Mouse (Mus musculus) stomach, embryonic 14.5 days (tissue): Measurements from ENCODE around the gene Focad. TPM values are rescaled to one million over a fixed set of nuclear protein-coding genes. Genes with fewer than 3 reads are reported as not detected.

Experiments used
- ATAC-seq: fragments of 200-750 bp; cut with Nextera tagmentation; 2 replicates; pipeline ENCODE4 v1.8.0; 2017; ENCODE audit warnings: low read depth, moderate TSS enrichment; ENCODE audit not compliant: insufficient number of reproducible peaks, insufficient read depth, low FRiP score
- H3K27ac ChIP-seq: fragments of 300-500 bp; sonication (generic); 2 replicates; pipeline ENCODE4 v1.5.1; 2014; ENCODE audit warnings: mild to moderate bottlenecking, low read length, moderate library complexity, mixed read lengths
- H3K27me3 ChIP-seq: fragments of 300-500 bp; sonication (generic); 2 replicates; pipeline ENCODE4 v1.6.1; 2014; ENCODE audit warnings: low read length, control low read depth, mixed read lengths; ENCODE audit not compliant: control insufficient read depth, insufficient read depth
- H3K36me3 ChIP-seq: fragments of 300-500 bp; sonication (generic); 2 replicates; pipeline ENCODE4 v1.6.1; 2014; ENCODE audit warnings: mild to moderate bottlenecking, control low read depth, low read length, moderate library complexity, mixed read lengths; ENCODE audit not compliant: control insufficient read depth, insufficient read depth
- H3K4me1 ChIP-seq: fragments of 300-500 bp; sonication (generic); 2 replicates; pipeline ENCODE4 v1.6.1; 2014; ENCODE audit warnings: low read length, control low read depth, mixed read lengths; ENCODE audit not compliant: control insufficient read depth, insufficient read depth
- H3K4me2 ChIP-seq: fragments of 300-500 bp; sonication (generic); replicated peaks from 2 replicates; pipeline ENCODE4 v1.6.1; 2014; ENCODE audit warnings: low read depth, low read length, control low read depth
- H3K4me3 ChIP-seq: fragments of 300-500 bp; sonication (generic); 2 replicates; pipeline ENCODE4 v1.5.1; 2014; ENCODE audit warnings: low read depth, low read length, control low read depth
- H3K9ac ChIP-seq: fragments of 300-500 bp; sonication (generic); replicated peaks from 2 replicates; pipeline ENCODE4 v1.6.1; 2014; ENCODE audit warnings: low read depth, mild to moderate bottlenecking, control low read depth, low read length, moderate library complexity, mixed read lengths
- H3K9me3 ChIP-seq: fragments of 300-500 bp; sonication (generic); 2 replicates; pipeline ENCODE4 v1.6.1; 2016; ENCODE audit warnings: low read depth, low read length, control low read depth; ENCODE audit not compliant: control insufficient read depth
- WGBS: fragments of 180-500 bp; shearing (Covaris S2); extraction: QIAGEN DNeasy Blood & Tissue Kit; methylation state at CpG from one replicate; pipeline ENCODE4 v1.1.7; 2014; 5-methylcytosine and 5-hydroxymethylcytosine counted together
- polyA plus RNA-seq: library from polyadenylated mRNA; unstranded; fragments of >200 nt; fragmentation: Nextera tagmentation; extraction: Ambion mirVana; gene quantifications from 2 replicates; pipeline ENCODE4 v1.2.1, GENCODE M21; 2014

Gene Focad
- polyA plus RNA-seq, 1 experiment from 2014 or later, result 16.3 TPM

GRCm38 (mm10) chr4:88345938-88346337, 251.5 kb downstream of the Focad start:
- Histone ChIP-seq H3K27me3 (no peaks in the 10 kb centered on the region), H3K27ac (no peak overlapping the region), H3K4me3 (no peak overlapping the region), H3K9me3 (no peaks in the 10 kb centered on the region), H3K4me2 (no peak overlapping the region), H3K9ac (no peak overlapping the region), H3K36me3 (no peaks in the 10 kb centered on the region), H3K4me1 (no peaks in the 10 kb centered on the region)
- WGBS, result 74% methylated on average over 8 of the region's 8 CpGs
- ATAC-seq, result no peak

DNA sequence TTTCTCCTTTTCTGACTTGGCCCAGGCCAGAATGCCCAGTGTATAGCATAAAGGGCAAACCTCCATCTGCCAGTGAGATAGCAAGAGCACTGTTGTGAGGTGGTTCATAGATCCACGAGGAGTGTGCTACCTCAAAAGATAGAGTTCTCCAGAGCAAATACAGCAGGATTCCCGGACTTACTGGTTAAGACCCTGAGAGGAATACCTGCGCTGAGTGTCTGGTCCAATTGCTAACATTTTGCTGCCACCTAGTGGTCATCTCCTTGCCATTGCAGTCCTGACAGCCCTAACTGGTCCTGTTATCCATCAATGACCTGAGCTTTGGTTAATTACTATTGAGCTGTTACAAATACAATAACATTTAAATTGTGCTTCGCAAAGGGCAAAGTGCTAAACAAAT, 256.5 kb downstream of the Focad start:
- H3K27me3 ChIP-seq, result no peaks in the 10 kb centered on the region
- ATAC-seq, result 0 out of 2 replicates have a peak, but pooled peaks have one; percentile 56

DNA sequence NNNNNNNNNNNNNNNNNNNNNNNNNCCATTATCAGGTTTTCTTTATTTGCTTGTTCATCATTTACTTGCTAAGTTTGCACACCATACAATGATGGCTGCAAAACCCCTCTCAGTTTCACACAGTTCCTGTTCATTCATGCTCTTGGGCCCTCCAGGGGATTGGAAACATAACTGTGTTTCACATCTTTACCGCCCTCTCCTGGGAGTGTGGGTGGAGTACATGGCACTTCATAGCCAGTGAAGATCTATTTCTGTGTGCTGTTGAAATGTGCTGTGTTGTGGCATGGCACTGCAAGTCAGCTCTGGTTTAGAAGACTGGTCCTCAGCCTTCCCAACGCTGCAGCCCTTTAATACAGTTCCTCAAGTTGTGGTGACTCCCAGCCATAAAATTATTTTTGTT, 262.2 kb downstream of the Focad start:
- Histone ChIP-seq H3K4me1 (no peaks in the 10 kb centered on the region), H3K4me3 (no peak overlapping the region), H3K27me3 (no peaks in the 10 kb centered on the region), H3K27ac (no peak overlapping the region), H3K36me3 (no peaks in the 10 kb centered on the region), H3K4me2 (no peak overlapping the region), H3K9me3 (no peaks in the 10 kb centered on the region), H3K9ac (no peak overlapping the region)
- ATAC-seq, result no peak
- 71% methylated on average over 2 of the region's 2 CpGs for WGBS

More for the DNA sequence above, 256.5 kb downstream of the Focad start:
- WGBS, result 3% methylated on average over 4 of the region's 4 CpGs
- Histone ChIP-seq H3K4me1 (no peaks in the 10 kb centered on the region), H3K4me2 (no peak overlapping the region), H3K9me3 (no peaks in the 10 kb centered on the region), H3K27ac (no peak overlapping the region), H3K4me3 (no peak overlapping the region), H3K9ac (no peak overlapping the region), H3K36me3 (no peaks in the 10 kb centered on the region)

GRCm38 (mm10) chr4:88357431-88357830, 263.0 kb downstream of the Focad start:
- 82% methylated on average over 3 of the region's 3 CpGs for WGBS
- ATAC-seq, result no peak
- H3K9ac ChIP-seq, result no peak overlapping the region

GRCm38 (mm10) chr4:88369951-88370350, 275.5 kb downstream of the Focad start:
- no peaks in the 10 kb centered on the region for H3K36me3 ChIP-seq
- 88% methylated on average over 6 of the region's 6 CpGs for WGBS
- no peak overlapping the region for H3K27ac ChIP-seq
- no peak overlapping the region for H3K4me2 ChIP-seq
- no peak overlapping the region for H3K9ac ChIP-seq
- H3K4me1 ChIP-seq, result no peaks in the 10 kb centered on the region
- H3K27me3 ChIP-seq, result no peaks in the 10 kb centered on the region
- H3K9me3 ChIP-seq, result no peaks in the 10 kb centered on the region
- ATAC-seq, result no peak
- no peak overlapping the region for H3K4me3 ChIP-seq

More at GRCm38 (mm10) chr4:88357431-88357830, 263.0 kb downstream of the Focad start:
- Histone ChIP-seq H3K36me3 (no peaks in the 10 kb centered on the region), H3K4me1 (no peaks in the 10 kb centered on the region), H3K4me2 (no peak overlapping the region), H3K27me3 (no peaks in the 10 kb centered on the region), H3K9me3 (no peaks in the 10 kb centered on the region), H3K27ac (no peak overlapping the region), H3K4me3 (no peak overlapping the region)

- Histone ChIP-seq H3K27me3 (no peaks in the 10 kb centered on the region), H3K4me3 (no peak overlapping the region), H3K9me3 (no peaks in the 10 kb centered on the region), H3K4me1 (no peaks in the 10 kb centered on the region), H3K4me2 (no peak overlapping the region), H3K9ac (no peak overlapping the region), H3K36me3 (no peaks in the 10 kb centered on the region), H3K27ac (no peak overlapping the region)
- WGBS, result 92% methylated on average over 8 of the region's 8 CpGs
- no peak for ATAC-seq
These were observed 276.4 kb downstream of the Focad start for GRCm38 (mm10) chr4:88370819-88371218.

- no peak for ATAC-seq
- H3K9me3 ChIP-seq, result no peaks in the 10 kb centered on the region
- H3K27ac ChIP-seq, result no peak overlapping the region
- H3K4me1 ChIP-seq, result no peaks in the 10 kb centered on the region
- H3K9ac ChIP-seq, result no peak overlapping the region
- no peaks in the 10 kb centered on the region for H3K27me3 ChIP-seq
- H3K36me3 ChIP-seq, result no peaks in the 10 kb centered on the region
- no peak overlapping the region for H3K4me3 ChIP-seq
- H3K4me2 ChIP-seq, result no peak overlapping the region
- WGBS, result 86% methylated on average over 18 of the region's 18 CpGs
These were observed 278.1 kb downstream of the Focad start for GRCm38 (mm10) chr4:88372293-88373224.

DNA sequence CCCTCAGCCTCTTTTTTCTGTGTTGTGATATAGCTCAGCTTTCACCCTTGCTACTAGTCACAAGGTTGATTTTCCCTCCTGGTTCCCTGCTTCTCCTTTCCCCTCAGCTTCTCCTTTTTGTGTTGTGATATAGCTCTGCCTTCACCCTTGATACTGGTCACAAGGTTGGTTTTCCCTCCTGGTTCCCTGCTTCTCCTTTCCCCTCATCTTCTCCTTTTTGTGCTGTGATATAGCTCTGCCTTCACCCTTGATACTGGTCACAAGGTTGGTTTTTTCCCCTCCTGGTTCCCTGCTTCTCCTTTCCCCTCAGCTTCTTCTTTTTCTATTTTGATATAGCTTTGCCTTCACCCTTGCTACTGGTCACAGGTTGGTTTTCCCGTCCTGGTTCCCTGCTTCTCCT, 295.6 kb downstream of the Focad start:
- 90% methylated on average over 1 of the region's 1 CpGs for WGBS
- Histone ChIP-seq H3K36me3 (no peaks in the 10 kb centered on the region), H3K27ac (no peak overlapping the region), H3K4me1 (no peaks in the 10 kb centered on the region), H3K9ac (no peak overlapping the region), H3K9me3 (no peaks in the 10 kb centered on the region), H3K4me3 (no peak overlapping the region), H3K27me3 (no peaks in the 10 kb centered on the region), H3K4me2 (no peak overlapping the region)
- ATAC-seq, result no peak
